Mouse (Mus musculus) monocyte, adult 5-6 weeks (primary cell): ENCODE results near the gene Gse1. TPM values are rescaled to one million over a fixed set of nuclear protein-coding genes. Genes with fewer than 3 reads are reported as not detected.

ENCODE experiments used
- ATAC-seq: fragments of 153-309, 156-312 bp; replicated peaks from 2 replicates; pipeline ENCODE4 v1.8.0; 2017; ENCODE audit warnings: mild to moderate bottlenecking; ENCODE audit not compliant: low TSS enrichment, insufficient number of reproducible peaks, severe bottlenecking, poor library complexity, low FRiP score
- total RNA-seq: library from RNA; stranded (forward); fragments of 200-1000, 200-491, 200-594 nt; gene quantifications from 3 replicates; pipeline ENCODE4 v1.2.3, GENCODE M21; 2017

Gene Gse1
- total RNA-seq, 1 experiment from 2014 or later: 9.9 TPM

GRCm38 (mm10) chr8:120207364-120207763 is 20.9 kb upstream of the Gse1 start:
- no peak for ATAC-seq

- no peak; the same call in 1 of the 2 replicates for ATAC-seq
These were observed 20.1 kb upstream of the Gse1 start for GRCm38 (mm10) chr8:120208113-120208512.

GRCm38 (mm10) chr8:120211345-120211744 is 16.9 kb upstream of the Gse1 start:
- no peak for ATAC-seq

GRCm38 (mm10) chr8:120212596-120212995 is 15.7 kb upstream of the Gse1 start:
- ATAC-seq: no peak

DNA sequence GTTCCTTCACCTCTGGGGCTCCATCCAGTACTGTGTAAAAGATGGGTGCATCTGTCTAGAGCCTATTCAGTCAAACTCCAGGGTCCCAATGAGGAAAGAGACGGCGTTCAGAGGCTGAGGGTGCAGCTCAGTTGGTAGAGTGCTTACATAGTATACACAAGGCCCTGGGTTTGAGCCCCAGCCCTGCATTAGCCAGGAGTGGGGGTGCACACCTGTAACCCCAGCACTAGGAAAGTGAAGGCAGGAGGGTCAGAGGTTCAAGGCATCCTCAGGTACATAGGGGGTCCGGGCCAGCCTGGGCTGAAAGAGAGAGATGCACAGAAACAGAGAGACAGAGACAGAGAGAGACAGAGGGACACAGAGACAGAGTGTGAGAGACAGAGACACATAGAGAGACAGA is 15.0 kb upstream of the Gse1 start:
- no peak for ATAC-seq

GRCm38 (mm10) chr8:120213939-120214338 is 14.3 kb upstream of the Gse1 start:
- no peak for ATAC-seq

GRCm38 (mm10) chr8:120215416-120216141 is 12.7 kb upstream of the Gse1 start:
- ATAC-seq: no peak

GRCm38 (mm10) chr8:120216855-120217830 is 11.1 kb upstream of the Gse1 start:
- ATAC-seq: no peak

DNA sequence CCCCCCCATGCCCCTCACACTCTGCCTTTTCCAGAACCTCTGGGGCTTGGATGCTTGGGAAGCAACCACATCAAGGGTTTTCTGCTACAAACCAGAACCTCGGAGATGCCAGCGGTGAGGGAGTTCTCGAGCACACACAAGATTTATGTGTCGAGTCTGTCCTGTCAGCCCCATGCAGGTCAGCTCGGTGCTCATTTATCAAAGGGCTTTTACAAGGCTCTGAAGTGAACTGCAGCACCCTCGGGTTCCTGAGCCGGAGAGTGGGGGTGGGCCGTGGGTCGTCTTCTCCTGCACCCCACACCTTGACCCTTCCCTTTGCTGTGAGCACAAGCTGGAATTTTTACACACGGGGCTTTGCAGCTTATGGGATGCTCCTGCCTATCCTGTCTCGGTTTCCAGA is 5.7 kb upstream of the Gse1 start:
- no peak for ATAC-seq

DNA sequence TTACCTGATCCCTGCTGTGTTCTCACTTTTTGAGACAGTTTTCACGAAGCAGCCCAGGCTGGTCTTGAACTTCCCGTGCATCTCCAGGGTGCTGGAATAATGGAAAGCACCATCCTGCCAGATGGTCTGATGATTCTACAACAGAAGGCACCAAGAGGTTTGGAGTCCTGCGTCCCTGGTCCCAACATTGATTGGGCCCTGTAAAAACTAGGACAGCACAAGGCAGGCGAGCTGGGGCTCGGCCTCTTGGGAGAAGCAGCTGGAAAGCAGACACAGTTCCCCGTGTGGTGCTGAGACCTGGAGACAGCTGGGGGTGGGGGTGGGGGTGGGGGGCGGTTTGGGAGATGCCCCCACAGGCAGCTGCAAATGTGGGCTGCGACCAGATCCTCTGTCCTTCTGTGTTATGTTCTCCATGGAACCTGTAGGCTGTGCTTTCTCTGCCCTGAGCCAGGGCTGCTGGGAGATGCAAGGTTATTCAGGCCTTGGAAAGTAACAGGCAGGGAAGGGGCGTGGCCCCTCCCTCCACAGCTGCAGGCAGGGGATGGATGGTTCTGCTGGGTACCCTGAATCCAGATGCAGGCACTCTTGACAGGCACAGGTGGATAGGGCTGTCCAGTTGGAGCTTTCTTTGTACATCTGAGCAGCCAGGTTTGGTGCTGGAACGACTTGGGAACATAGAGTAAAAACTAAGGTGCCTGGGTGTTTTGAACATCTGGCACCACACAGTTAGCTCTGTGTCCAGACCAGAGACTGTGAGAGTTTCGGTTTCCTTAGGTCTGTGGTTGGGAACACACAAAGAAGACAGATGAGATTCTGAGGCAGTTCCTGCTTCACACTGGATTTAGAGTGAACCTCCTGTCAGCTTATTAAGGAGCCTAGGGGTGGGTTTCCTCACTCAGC is 3.5 kb upstream of the Gse1 start:
- no peak for ATAC-seq

GRCm38 (mm10) chr8:120225421-120226151 is 2.7 kb upstream of the Gse1 start:
- ATAC-seq: no peak

DNA sequence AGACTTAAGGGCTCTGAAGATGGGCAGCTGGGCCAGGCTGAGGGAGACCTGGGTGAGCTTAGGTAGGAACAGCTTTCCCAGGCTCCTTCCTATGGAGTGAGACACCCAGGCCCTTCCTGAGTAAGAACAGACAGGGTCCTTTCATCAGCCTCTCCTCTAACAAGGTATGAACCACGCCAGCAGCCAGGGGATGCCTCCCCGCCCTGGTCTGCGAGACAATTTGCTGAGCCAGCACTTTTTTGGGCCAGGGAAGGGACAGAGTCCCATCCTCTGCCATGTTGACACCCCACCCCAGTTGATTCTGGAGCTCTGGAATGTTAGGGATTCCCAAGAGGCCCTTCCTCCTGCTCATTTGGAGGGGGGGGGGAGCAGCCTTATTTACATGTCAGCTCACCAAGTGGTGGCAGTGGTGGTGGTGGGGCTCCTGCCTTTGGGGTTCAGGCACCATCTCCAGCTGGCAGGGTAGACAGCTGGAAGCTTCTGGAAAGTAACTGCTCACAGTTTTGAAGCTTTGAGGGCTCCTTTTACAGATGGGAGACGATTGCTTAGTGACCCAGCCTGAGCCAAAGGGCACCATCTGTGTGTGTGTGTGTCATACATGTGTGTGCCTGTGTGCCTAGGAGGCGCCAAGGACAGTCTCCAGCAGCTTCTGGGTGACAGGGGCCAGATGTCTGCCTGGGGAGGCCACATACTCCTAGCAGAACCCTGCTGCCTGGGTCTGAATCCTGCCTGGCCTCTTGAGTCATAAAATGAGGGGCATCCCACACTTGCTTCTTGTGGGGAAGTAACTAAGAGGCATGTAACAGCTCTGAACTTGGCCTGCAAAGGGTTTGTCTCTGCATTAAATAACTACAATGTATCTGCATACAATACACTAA is 1.3 kb upstream of the Gse1 start:
- no peak for ATAC-seq

DNA sequence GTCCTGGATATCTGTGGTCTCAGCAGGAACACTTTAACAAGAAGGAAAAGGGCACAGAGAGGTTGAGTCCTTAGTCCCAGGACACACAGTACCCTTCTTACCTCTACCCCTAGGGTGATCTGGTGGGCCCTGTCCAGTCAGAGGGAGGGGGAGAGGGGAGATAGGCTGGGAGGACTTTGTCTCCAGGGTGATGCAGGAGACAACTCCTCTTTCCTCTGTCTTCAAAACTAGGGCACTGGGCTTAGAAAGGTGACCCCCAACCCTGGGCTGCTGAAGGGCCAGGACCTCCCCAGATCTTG is 729 bp upstream of the Gse1 start:
- ATAC-seq: no peak

- no peak for ATAC-seq
These were observed 721 bp downstream of the Gse1 start for GRCm38 (mm10) chr8:120228781-120229573.

DNA sequence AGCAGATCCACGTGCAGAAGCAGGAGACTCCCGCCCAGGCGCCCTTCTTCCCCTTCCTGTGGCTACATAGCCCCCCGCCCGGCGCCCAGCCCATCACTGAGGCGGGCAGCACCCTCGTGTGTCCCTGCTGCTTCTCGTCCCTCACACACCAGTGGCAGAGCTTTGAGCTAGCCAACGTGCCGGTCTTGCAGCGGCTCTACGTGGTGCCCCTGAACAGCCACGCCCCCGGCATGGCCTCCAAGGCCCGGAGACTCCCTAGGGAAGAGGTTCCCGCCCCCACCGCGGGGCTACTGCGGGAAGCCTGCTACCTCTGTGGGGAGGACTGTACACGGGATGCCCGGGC is 1.3 kb downstream of the Gse1 start:
- no peak for ATAC-seq

- no peak for ATAC-seq
These were observed 1.8 kb downstream of the Gse1 start for GRCm38 (mm10) chr8:120230081-120230480.
